Mouse (Mus musculus) CH12F3 (cell line): ENCODE measurements around the gene Recql5.

Source experiments
- in situ Hi-C: fragments of 300-500 bp; cut with MboI; formaldehyde crosslinking; loops from 2 replicates; pipeline ENCODE4 v1.14.3; 2020; ENCODE audit warnings: low sequenced_read_pairs

Recql5 gene

DNA sequence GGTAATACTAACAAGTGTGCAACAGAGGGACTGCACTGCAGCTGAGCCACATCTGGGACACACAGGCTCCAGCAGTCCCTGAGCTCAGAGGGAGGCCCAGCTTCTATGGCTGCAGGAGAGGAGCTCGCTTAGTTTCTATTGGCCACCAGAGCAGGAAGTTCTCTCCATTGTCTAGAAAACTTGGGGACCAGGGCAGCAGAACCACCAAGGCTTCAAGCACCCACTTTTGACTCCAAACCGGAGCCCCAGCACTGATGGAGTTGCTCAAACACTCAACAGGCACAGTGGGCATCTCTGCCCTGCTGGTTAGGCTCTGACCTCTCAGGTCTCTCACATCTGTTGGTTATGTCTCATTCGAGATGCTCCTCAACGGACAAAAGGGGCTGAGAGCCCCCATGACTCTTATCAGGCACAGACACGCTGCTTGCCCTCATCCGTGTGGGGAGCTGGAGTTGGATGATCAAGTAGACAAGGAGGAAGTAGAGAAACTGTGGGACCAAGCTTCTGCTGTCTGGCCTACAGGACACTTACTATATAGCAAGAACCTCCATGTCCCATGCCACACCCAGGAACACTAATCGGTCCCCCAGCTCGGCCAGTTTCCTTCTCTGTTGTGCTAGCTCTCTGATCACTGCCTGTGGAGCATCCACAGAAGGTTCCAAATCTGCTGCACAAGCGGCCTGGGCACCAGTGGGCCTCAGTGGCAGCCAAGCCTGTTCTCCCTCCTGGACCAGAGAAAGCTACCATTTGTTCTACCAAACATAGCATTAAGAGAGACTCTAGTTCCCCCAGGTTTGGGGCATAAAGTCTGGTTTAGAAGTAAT, 31.7 kb downstream of the Recql5 start:
- in situ Hi-C loops, result no loop called here

DNA sequence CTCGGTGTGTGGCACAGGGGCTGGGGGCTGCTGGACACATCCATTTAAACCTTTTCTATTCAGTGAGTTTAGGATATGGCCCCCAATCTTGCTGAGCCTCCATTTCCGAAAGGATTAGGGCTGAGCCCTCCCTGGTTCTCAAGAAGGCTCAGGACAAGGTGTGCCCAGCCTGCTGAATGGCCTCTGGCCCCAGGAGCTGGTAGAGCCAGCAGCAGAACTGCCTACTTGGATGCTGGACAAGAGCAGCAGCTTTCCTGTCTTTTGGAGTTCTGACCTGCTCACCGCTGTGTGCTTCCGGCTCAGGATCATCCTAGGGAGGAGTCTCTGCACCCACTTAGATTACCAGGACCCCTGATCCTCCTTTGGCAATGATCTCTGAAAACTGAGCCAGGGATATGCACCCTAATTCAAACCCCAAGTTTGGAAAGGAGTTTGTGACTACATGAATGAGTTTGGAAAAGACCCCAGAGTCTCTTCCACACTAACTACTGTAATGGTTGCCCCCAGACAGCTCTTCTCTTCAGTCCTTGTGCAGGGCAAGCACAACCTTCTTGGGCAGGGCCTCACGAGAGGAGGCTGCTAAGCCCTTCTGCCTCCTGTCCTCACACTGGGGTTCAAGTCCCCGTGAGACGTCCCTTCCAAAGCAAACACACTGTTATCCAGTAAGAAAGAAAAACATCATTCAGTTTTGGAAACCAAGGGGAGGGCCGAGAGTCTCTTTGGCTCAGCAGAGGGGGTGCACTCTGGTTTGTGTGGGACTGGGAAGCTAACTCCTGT, 32.5 kb downstream of the Recql5 start:
- in situ Hi-C loops, result no loop called here

DNA sequence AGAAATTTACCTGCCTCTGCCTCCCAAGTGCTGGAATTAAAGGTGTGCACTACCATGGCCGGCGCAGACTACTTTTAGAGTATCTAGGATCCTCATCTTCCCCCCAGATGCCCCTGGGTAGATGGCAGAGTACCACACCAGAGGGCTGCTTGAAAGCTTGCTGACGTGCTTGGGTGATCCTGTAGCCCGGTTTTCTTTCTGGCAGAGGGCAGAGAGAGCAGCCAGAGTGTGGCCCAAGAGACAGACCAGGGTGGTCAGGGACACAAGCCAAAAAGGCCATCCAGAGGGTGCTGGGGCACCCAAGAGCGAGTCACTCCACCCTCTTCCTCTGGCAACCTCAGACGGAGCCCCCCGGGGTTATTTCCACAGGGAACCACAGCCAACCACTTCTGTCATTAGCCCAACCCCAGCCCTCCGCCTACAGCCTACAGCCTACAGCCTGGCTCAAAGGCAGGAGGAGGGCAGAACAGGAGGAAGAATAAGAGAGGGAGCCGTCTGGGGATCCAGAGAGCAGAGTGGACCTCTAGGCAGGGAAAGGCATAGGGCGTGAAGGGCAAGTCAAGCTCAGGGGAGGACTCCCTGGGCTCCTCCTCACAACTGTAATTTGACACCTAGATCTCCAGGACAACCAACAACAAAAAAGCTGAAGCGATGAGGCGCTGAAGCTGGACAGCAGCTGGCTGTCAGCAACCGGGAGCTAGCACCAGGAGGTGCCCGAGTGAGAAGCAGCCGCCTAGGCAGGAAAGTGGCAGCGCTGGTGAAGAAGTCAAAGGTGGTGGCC, 33.6 kb downstream of the Recql5 start, which contains the start of gene Smim5:
Gene Smim5, plus strand, starts transcription at position 481 of the 781 bp plus-strand sequence.
- in situ Hi-C loops, result no loop called here

DNA sequence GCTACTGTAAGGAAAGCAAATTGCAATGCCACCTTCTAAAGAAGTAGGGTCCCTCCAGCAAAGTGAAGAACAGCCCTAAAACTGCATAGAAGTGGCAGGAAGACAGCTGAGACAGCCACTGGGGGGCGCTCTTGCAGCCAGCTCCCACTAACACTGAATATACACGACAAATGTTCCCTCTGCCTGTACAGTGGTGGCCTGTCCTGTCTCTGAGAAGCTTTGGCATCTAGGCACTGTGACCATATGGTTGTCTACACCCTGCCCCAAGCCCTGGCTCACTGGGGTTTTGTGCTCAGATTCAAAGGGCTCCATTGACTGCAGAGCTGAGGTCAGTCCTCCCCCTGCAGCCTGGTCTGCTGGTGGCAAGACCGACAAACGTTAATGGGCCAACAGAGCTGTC, 34.4 kb downstream of the Recql5 start:
- in situ Hi-C loops, result no loop called here

DNA sequence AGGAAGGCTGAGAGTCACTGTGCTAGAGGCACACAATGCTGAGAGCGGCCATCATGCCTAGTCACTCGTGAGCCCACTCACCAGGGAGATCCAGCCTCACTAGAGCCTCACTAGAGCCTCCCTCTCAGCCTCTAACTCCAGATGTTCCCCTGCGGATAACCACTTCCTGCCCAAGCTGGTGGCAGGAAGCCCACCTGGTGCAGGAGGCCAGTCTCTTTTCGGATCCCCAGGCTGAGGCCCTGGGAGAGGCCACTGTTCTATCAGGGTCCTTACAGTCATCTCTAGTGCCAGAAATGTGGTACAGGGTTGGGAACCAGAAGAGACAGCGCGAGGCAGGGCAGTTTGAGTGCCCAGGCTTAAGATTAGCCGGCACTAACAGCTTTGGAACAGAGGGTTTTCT, 34.8 kb downstream of the Recql5 start:
- in situ Hi-C loops, result no loop called here

DNA sequence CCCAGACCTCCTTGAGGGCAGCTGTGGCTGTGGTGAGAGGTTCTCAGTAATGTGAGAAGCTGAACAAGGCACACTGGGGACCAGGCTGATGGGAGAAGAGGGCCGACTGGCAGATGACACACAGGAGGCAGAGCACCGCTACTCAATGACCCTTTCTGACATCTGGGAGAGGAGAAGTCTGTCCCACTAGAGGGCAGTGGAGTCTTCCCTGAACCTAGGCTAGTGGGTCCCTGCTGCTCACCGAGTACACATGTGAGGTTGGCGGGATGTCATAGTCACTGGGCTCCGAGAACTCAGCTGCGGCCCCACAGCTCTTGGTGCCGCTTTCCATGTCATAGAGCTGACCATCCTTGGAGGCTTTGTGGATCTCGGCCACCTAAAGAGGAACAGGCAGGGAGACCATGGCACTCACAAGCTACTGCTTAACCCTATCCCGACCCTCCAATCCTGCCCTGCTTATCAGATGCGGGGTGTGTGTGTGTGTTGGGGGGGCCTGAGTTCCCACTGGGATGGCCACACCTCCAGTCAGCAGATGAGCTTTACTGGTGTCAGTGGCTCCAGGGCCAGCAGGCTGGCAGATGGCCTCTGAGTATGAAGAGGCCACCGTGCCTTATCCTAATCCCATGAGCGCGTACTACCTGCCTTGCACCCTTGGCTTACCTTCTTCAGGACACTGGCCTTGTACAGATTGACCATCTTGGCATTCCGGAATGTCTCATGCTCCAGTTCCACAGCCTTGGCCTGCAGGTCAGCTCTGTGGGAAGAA, 38.3 kb downstream of the Recql5 start:
- in situ Hi-C loops, result no loop called here

DNA sequence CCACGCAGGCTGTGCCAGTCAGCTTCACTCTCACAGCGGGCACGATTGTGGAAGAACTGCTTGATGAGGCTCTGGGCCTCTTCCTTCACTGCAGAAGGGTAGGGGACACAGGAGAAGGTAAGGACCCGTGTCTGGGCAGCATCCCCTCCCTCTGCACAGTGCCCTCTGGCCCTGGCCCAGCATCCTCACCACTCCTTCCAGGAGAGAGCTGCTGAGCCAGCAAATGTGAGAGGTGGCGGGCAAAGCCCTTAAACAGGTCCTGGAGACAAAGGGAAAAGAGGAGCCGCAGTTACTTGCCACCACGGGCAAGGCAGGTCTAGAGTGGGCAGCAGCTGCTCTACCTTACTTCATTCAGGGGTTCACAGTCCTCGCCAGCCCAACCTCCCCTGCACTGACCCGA, 40.2 kb downstream of the Recql5 start:
- in situ Hi-C loops, result no loop called here

DNA sequence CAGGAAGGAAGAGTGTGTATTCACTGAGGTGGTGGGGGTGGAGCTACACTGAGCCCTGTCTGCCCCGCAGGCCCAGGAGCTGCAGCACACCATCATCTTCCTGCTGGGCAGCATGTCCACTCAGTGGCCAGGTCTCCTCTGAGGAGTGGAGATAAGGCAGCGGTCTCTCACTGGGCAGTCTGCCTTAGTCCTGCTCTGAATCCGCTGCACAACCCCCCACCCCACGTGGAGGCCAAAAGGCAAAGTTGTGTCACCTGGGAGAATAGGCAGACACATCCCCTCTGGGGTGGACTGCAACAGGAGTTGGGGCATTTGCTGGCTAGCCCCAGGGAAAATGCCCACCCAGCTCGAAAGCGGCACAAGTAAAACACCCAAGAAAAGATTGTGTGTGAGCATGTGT, 41.1 kb downstream of the Recql5 start:
- in situ Hi-C loops, result no loop called here

DNA sequence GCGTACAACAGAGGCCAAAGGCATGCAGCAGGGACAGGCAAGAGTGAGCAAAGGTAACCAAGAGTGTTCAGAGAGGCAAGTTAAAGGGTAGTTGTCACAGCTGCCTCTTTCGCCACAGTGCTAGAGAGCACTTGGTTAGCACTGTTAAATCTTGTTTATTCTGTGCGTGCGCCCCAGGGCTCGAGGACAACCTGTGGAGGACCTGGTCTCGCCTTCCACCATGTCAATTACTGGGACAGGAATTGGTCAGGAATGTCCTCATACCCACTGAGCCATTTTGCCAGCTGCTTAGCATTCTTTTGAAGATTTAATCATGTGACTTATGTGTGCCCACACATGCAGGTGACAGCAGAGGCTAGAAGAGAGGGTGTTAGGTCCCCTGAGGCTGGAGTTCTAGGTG, 44.1 kb downstream of the Recql5 start:
- in situ Hi-C loops, result no loop called here

DNA sequence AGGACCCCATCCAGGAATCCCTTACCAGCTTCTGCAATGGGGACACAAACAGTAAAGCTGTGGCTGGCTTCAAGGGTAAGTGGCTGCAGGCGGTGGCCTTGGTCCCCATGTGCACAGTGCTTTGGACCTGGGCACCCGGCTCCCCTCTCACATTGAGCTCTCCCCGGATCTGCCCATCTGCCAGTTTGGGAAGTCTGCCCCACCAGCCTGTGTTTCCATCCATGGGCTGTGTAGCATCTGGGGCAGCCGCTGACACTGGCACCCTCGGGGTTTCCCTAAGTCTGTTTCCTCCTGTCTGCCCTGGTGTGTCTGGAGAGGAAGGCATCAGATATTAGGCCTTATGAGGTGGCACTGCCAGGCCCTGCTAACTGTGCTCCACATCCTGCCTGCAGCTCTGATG, 45.3 kb downstream of the Recql5 start:
- in situ Hi-C loops, result no loop called here

DNA sequence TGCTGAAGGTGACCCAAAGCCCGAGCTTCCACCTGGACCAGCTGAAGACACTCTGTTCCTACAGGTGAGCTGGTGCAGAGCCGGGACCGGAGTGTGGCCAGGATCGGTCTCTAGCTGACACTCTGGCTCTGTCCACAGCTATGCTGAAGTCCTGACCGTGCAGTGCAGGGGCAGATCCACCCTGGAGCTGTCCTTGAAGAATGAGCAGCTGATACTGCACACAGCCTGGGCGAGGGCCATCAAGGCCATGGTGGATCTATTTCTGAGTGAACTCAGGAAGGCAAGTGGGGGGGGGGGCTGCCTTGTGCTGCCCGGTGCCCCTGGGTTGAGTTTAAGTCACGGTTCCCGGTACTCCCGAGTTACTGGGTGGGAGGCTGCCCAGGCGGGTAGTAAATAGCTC, 46.8 kb downstream of the Recql5 start:
- in situ Hi-C loops, result no loop called here

DNA sequence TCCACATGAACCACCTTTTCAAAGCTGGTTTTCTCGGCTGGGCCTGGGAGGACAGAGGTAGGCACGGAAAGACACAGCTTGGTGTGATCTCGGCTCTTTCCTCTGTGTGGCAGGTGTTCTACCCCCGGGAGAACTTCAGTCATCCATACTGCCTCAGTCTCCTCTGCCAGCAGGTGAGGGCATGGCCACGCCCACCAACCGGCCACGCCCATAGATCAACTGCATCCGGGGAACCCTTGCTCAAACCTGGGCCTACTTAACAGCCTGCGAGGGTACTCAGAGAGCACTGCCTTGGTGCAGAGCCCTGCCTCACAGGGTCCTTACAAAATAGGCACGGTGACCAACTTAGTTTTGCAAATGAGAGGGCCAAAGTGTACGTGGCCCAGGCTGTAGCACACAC, 48.0 kb downstream of the Recql5 start:
- in situ Hi-C loops, result no loop called here

DNA sequence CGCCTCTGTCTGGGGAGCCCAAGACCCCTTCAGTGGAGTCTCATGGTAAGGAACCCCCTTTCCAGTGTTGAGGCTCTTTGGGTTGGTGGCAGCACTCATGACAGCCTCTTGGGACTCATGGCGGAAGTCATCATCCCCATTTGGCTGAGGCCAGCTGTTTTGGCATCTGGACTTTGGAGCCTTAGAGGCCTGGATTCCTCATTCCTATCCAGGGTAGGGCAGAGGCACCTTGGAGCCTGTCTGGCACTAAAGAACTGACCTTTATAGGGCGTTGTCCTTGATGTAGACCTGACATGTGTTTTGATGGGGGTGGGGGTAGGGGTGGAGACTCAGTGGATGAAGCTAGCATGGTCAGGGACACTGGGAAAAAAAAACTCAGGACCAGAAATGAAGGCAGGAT, 48.9 kb downstream of the Recql5 start:
- in situ Hi-C loops, result no loop called here

DNA sequence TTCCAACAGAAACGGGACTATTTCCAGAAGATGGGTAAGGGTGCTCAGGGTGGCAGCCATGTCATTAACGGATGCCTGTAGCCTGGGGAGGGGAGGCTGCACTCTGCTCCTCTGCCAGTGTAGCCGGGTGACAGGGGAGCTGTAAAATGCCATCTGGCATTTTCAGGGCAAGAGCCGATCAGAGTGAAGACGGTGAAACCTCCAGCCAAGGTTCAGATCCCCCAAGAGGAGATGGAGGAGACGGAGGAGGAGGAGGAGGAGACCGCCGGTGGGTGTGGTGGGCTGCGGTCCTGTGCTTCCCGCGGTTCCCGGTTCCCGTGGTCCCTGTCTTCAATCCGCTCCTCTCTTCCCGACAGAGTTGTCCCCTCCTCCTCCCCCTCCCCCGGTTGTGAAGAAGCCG, 50.0 kb downstream of the Recql5 start:
- in situ Hi-C loops, result no loop called here

DNA sequence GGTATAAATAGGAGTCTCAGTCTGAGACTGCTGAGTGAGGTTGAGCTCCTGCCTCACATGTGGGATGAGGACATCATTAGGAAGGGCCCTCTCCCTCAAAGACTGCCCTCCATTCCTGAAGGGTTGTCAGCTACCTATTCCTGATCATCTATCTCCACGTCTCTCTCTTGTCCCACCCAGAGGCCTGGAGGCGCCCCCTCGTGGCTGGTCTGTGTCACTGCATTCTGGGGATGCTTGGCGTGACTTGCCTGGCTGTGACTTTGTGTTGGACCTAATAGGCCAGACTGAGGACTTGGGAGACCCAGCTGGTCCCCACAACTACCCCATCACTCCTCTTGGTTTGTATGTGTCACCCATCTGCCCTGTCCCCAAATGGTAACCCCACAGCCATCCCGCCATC, 52.3 kb downstream of the Recql5 start:
- in situ Hi-C loops, result no loop called here

DNA sequence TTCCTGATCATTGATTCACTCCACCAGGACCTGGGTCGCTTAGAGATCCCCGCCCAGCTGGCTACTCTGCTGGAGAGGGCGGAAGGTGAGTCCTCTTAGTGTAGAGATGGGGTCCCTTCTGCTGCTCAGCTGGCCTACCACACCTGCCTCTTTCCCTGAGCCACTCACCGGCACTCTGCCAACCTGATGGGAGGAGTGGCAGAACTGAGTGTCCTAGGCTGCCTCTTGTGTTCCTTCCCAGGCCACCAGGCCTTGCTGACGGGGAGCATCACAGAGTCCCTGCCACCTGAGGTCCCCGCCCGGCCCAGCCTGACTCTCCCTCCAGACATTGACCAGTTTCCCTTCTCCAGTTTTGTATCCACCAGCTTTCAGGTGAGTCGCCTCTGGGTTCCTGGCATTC, 55.2 kb downstream of the Recql5 start:
- in situ Hi-C loops, result no loop called here

DNA sequence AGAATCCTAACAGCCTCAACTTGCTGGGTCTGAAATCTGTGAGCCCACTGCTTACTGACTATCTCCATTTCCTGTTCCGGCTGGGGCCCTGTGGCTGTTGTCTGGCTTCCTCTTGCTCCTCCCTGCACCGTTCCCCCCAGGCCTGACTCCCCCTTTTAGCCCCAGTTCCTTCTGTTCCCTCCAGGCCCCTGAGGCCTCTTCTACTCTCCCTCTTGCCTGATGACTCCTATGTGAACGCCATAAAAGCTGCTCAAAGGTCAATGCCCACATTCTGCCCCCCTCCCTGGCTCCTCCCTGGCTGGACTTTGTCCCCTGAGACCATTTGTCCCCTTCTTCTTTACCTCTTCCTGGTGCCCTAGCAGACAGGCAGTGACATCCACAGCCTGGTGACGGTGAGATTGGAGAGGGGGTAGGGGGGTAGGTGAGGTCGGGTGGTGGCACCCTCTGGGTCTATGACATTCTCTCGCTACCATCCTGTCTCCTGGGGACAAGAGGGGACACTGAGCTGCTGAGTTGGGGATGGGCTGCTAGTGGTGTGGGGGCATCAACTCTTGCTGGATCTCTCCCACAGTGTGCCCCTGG, 56.0 kb downstream of the Recql5 start:
- in situ Hi-C loops, result no loop called here

DNA sequence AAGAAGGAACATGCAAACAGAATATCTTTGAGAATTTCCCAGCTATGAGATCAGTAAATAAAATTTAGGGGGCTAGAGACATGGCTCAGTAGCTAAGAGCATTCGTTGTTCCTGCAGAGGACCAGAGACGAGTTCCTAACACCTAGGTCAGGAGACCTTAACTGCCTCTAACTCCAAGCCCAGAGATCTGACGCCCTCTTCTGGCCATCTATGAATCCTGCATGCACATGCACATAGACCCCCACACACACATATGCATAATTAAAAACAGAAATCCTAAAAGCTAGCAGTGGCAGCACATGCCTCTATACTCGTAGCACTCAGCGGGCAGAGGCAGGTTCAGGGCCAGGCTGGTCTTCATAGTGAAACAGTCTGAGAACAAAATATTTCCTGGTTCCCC, 56.8 kb downstream of the Recql5 start:
- in situ Hi-C loops, result no loop called here

DNA sequence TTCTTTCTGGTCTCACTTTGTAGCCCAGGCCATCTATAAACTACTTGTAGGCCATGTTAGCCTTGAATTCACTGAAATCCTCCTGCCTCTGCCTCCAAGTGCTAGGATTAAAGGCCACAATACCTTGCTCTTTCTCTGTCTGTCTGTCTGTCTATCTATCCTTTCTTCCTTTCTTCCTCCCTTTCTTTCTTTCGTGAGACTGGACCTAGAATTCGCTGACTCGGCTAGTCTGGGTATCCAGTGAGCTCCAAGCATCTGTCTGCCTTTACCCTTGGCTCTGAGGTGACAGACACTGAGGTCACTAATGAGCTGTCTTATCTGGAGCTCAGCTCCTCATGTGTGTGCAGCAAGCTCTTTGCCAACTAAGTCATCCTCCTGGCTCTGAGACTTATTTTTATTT, 57.3 kb downstream of the Recql5 start:
- in situ Hi-C loops, result no loop called here

DNA sequence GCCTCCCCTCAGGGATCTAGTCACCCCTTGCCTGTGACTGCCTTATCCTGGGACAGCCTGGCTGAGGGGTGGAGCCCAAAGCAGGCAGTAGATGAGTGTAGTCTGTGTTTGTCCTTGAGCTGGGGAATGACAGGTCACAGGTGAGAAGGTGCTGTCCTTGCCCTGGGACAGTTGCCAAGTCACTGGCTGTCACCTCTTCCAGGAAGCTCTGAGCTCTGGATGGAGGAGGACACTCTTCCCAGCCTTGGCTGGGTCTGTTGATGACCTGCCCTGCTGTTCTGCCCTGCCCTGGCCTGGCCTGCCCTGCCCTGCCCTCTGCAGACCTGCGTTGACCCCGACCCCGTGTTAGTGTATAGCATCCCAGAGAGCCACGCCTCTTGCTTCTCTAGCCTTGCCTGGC, 60.8 kb downstream of the Recql5 start:
- in situ Hi-C loops, result no loop called here
